In the genomic region with DNA sequence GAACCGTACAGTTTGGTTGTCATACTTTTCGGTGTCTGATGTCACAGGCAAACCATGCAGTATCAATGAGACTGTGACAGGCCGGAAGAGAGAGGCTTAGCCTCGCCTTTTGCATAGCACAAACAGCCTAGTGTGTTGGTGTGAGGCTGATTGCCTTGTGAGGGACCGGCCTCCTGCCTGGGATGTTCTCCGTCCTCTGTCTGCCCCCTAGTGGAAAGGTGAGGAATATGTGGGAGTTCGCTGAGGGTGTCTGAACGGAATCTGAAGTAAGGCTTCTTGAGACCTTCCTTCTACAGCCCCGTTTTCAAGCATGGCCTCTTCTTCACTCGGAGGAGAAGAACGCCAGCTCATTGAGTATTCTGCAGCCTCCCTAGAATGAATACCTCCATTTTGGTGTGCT, we compare ENCODE assay signal across 9 mouse cellular contexts.
A peak's percentile ranks its signal among the peaks of the same experiment; 100 is the strongest.
DNase-seq lines count a peak whose midpoint lies in the region; ATAC-seq and TF ChIP-seq lines count a peak whose summit lies in the region.
"Had no signal": no experiment of that assay in that cellular context is flagged by ENCODE, and none has a peak within 500 bp of the region (broad histone marks: within the 10 kb centered on the region; RNA-seq: fewer than 3 reads in every experiment).

No protein-coding gene starts in this region.

- no peaks in the 10 kb centered on the region for H3K79me2 ChIP-seq in CH12.LX (replicated peaks; ENCODE audit: control insufficient read depth, extremely low read depth, insufficient read depth, poor library complexity, severe bottlenecking)

- peak; percentile 90 to 92 for TF ChIP-seq CTCF in CH12.LX (conservative IDR thresholded peaks at IDR 0.05 in 1 of 2, IDR thresholded peaks at IDR 0.05 in 1 of 2; ENCODE audit: low read depth in 2 of 2, low read length in 2 of 2)
- peak; percentile 98 for TF ChIP-seq CTCF in heart, postnatal 0 days (IDR thresholded peaks at IDR 0.05; ENCODE audit: low read depth)
- TF ChIP-seq CTCF in liver, embryonic 14.5 days (IDR thresholded peaks at IDR 0.05; ENCODE audit: low read depth): peak; percentile 92

- no peak overlapping the region for H3K4me3 ChIP-seq in CH12.LX (replicated peaks in 1 of 3; ENCODE audit: low read depth in 2 of 3, low read length in 2 of 3, poor library complexity in 1 of 3)
- H3K4me3 ChIP-seq in forebrain, embryonic 12.5 days (replicated peaks): no peak overlapping the region
- peak overlapping the region; percentile 28 for H3K4me3 ChIP-seq in heart, postnatal 0 days (ENCODE audit: low read depth, low read length)
- H3K4me3 ChIP-seq in liver, embryonic 14.5 days (ENCODE audit: insufficient read depth in 1 of 2, low read depth in 2 of 2, low read length in 2 of 2): no peak overlapping the region
- no peak overlapping the region for H3K4me3 ChIP-seq in neural tube, embryonic 11.5 days (ENCODE audit: low read depth, low read length)
- H3K4me3 ChIP-seq in stomach, embryonic 16.5 days (replicated peaks; ENCODE audit: low read length): peak overlapping the region; percentile 21; the same call in 1 of the 2 replicates

- 2% methylated on average over 11 of the region's 11 CpGs for WGBS in forebrain, embryonic 12.5 days
- WGBS in heart, postnatal 0 days: 4% methylated on average over 11 of the region's 11 CpGs
- WGBS in liver, embryonic 14.5 days (ENCODE audit: insufficient replicate concordance): 6% methylated on average over 11 of the region's 11 CpGs
- 3% methylated on average over 11 of the region's 11 CpGs for WGBS in neural tube, embryonic 11.5 days
- under 1% methylated on average over 11 of the region's 11 CpGs for WGBS in stomach, embryonic 16.5 days

- no peak for TF ChIP-seq EP300 in CH12.LX (IDR thresholded peaks at IDR 0.05; ENCODE audit: low read length)
- TF ChIP-seq EP300 in heart, postnatal 0 days (IDR thresholded peaks at IDR 0.05; ENCODE audit: low read depth): no peak
- TF ChIP-seq EP300 in liver, embryonic 14.5 days (IDR thresholded peaks at IDR 0.05; ENCODE audit: low read depth): no peak

- ATAC-seq in forebrain, embryonic 12.5 days (ENCODE audit: low FRiP score): peak; percentile 93
- peak; percentile 81 for ATAC-seq in heart, postnatal 0 days (ENCODE audit: insufficient read depth, low read depth)
- ATAC-seq in liver, embryonic 14.5 days (ENCODE audit: insufficient read depth): peak; percentile 35; the same call in 1 of the 2 replicates
- ATAC-seq in neural tube, embryonic 11.5 days (ENCODE audit: insufficient read depth, low FRiP score, low TSS enrichment): peak; percentile 87
- peak; percentile 86 for ATAC-seq in stomach, embryonic 16.5 days (ENCODE audit: insufficient read depth, low FRiP score)

- DNase-seq in CH12.LX (ENCODE audit: extremely low read depth): peak; percentile 88
- DNase-seq in c-Kit-positive CD71-positive TER-119-negative erythroid progenitor cells, embryonic 14.5 days (ENCODE audit: low read depth): peak; percentile 36
- DNase-seq in heart, postnatal 0 days (ENCODE audit: low spot score): peak; percentile 90
- DNase-seq in kidney, postnatal 36 days: peak; percentile 81 to 83
- peak; percentile 26 to 31 (median 26) for DNase-seq in liver, embryonic 14.5 days (ENCODE audit: low read depth in 3 of 3, low spot score in 3 of 3)
- DNase-seq in neural tube, embryonic 11.5 days (ENCODE audit: low spot score): peak; percentile 83

- dilution Hi-C loops in CH12.LX (cut with MboI; ENCODE audit: extremely low pct_ligation_motif_present, extremely low pct_unique_long_range_greater_than_20kb, low sequenced_read_pairs): no loop called here

- H3K27me3 ChIP-seq in CH12.LX (replicated peaks): no peaks in the 10 kb centered on the region
- H3K27me3 ChIP-seq in forebrain, embryonic 12.5 days: peaks cover 44% of the 10 kb centered on the region
- no peaks in the 10 kb centered on the region for H3K27me3 ChIP-seq in heart, postnatal 0 days (ENCODE audit: control insufficient read depth, insufficient read depth, low read length)
- no peaks in the 10 kb centered on the region; the same call in 1 of the 2 replicates for H3K27me3 ChIP-seq in liver, embryonic 14.5 days (ENCODE audit: control insufficient read depth, insufficient read depth, low read length)
- no peaks in the 10 kb centered on the region for H3K27me3 ChIP-seq in neural tube, embryonic 11.5 days (ENCODE audit: control insufficient read depth, insufficient read depth, low read length)
- H3K27me3 ChIP-seq in stomach, embryonic 16.5 days (ENCODE audit: control insufficient read depth, insufficient read depth, low read length): no peaks in the 10 kb centered on the region; the same call in 1 of the 2 replicates

- no peaks in the 10 kb centered on the region for H3K36me3 ChIP-seq in CH12.LX (replicated peaks in 1 of 2; ENCODE audit: control insufficient read depth in 1 of 2, insufficient read depth in 1 of 2, low read length in 1 of 2)
- H3K36me3 ChIP-seq in forebrain, embryonic 12.5 days (replicated peaks): no peaks in the 10 kb centered on the region
- no peaks in the 10 kb centered on the region for H3K36me3 ChIP-seq in heart, postnatal 0 days (replicated peaks; ENCODE audit: control insufficient read depth, insufficient read depth, low read length)
- no peaks in the 10 kb centered on the region for H3K36me3 ChIP-seq in liver, embryonic 14.5 days (replicated peaks; ENCODE audit: control insufficient read depth, insufficient read depth, low read depth)
- no peaks in the 10 kb centered on the region for H3K36me3 ChIP-seq in neural tube, embryonic 11.5 days (ENCODE audit: control insufficient read depth, insufficient read depth, low read length)
- H3K36me3 ChIP-seq in stomach, embryonic 16.5 days (ENCODE audit: control insufficient read depth, insufficient read depth, low read length): no peaks in the 10 kb centered on the region

- peaks cover 9% of the 10 kb centered on the region for H3K9me3 ChIP-seq in CH12.LX (replicated peaks; ENCODE audit: low read length)
- no peaks in the 10 kb centered on the region for H3K9me3 ChIP-seq in forebrain, embryonic 12.5 days
- no peaks in the 10 kb centered on the region for H3K9me3 ChIP-seq in heart, postnatal 0 days (replicated peaks; ENCODE audit: control insufficient read depth, low read length)
- no peaks in the 10 kb centered on the region for H3K9me3 ChIP-seq in liver, embryonic 14.5 days (ENCODE audit: control insufficient read depth, low read length)
- H3K9me3 ChIP-seq in neural tube, embryonic 11.5 days (ENCODE audit: control insufficient read depth, low read length): no peaks in the 10 kb centered on the region
- H3K9me3 ChIP-seq in stomach, embryonic 16.5 days (replicated peaks; ENCODE audit: control insufficient read depth, low read length): no peaks in the 10 kb centered on the region

- in situ Hi-C loops in CH12.LX (cut with MboI; ENCODE audit: low pct_ligation_motif_present, low pct_unique_long_range_greater_than_20kb, low sequenced_read_pairs): loop anchor here (25.0 kb wide), 1 partner anchor 326 kb away; the partner anchor contains the start of gene Tiparp

- peaks cover 2 to 12% of the 10 kb centered on the region in 2 experiments; a peak in 3 of 4 replicates for H3K4me1 ChIP-seq in CH12.LX (ENCODE audit: control insufficient read depth in 1 of 2, insufficient read depth in 2 of 2)
- peaks cover 43% of the 10 kb centered on the region for H3K4me1 ChIP-seq in forebrain, embryonic 12.5 days
- peaks cover 9% of the 10 kb centered on the region for H3K4me1 ChIP-seq in heart, postnatal 0 days (ENCODE audit: control insufficient read depth, insufficient read depth)
- peaks cover 0 to 6% of the 10 kb centered on the region in 2 experiments; a peak in 2 of 4 replicates for H3K4me1 ChIP-seq in liver, embryonic 14.5 days (replicated peaks; ENCODE audit: control insufficient read depth in 2 of 2, insufficient read depth in 2 of 2, low read length in 1 of 2)
- H3K4me1 ChIP-seq in neural tube, embryonic 11.5 days (ENCODE audit: control insufficient read depth, insufficient read depth, low read length): peaks cover 13% of the 10 kb centered on the region; the same call in 1 of the 2 replicates
- H3K4me1 ChIP-seq in stomach, embryonic 16.5 days (ENCODE audit: control insufficient read depth, insufficient read depth, low read length): peaks cover 23% of the 10 kb centered on the region; the same call in 1 of the 2 replicates

- TF ChIP-seq POLR2A in CH12.LX (IDR thresholded peaks at IDR 0.05; ENCODE audit: low read depth, low read length): no peak

- H3K27ac ChIP-seq in CH12.LX (ENCODE audit: insufficient read depth, low read depth): no peak overlapping the region
- no peak overlapping the region for H3K27ac ChIP-seq in forebrain, embryonic 12.5 days
- H3K27ac ChIP-seq in heart, postnatal 0 days (ENCODE audit: low read depth): peak overlapping the region; percentile 28; the same call in 1 of the 2 replicates
- no peak overlapping the region for H3K27ac ChIP-seq in liver, embryonic 14.5 days
- no peak overlapping the region for H3K27ac ChIP-seq in neural tube, embryonic 11.5 days (ENCODE audit: low read depth, low read length)
- H3K27ac ChIP-seq in stomach, embryonic 16.5 days (ENCODE audit: low read length): no peak overlapping the region
- H3K27ac ChIP-seq: macrophage had no signal

- peak overlapping the region; percentile 53; the same call in 1 of the 2 replicates for H3K4me2 ChIP-seq in CH12.LX (ENCODE audit: insufficient read depth, low read depth, poor library complexity, severe bottlenecking)
- H3K4me2 ChIP-seq in forebrain, embryonic 12.5 days: peak overlapping the region; percentile 43
- peak overlapping the region; percentile 54 for H3K4me2 ChIP-seq in heart, postnatal 0 days (ENCODE audit: low read depth, low read length)
- H3K4me2 ChIP-seq in liver, embryonic 14.5 days (ENCODE audit: low read depth): no peak overlapping the region
- H3K4me2 ChIP-seq in neural tube, embryonic 11.5 days (ENCODE audit: low read depth): no peak overlapping the region
- peak overlapping the region; percentile 41 for H3K4me2 ChIP-seq in stomach, embryonic 16.5 days (ENCODE audit: low read depth, low read length)

- no peak overlapping the region for H3K9ac ChIP-seq in CH12.LX (ENCODE audit: insufficient read depth, low read depth)
- no peak overlapping the region for H3K9ac ChIP-seq in forebrain, embryonic 12.5 days
- H3K9ac ChIP-seq in heart, postnatal 0 days (replicated peaks; ENCODE audit: low read depth, low read length): peak overlapping the region; percentile 28; the same call in 1 of the 2 replicates
- H3K9ac ChIP-seq in liver, embryonic 14.5 days (replicated peaks): no peak overlapping the region
- H3K9ac ChIP-seq in neural tube, embryonic 11.5 days (ENCODE audit: low read length): no peak overlapping the region
- peak overlapping the region; percentile 54 for H3K9ac ChIP-seq in stomach, embryonic 16.5 days (ENCODE audit: low read length)

- peak; percentile 98 for TF ChIP-seq RAD21 in CH12.LX (IDR thresholded peaks at IDR 0.05; ENCODE audit: low read depth, low read length)

TF ChIP-seq in CH12.LX, 34 proteins besides CTCF, POLR2A, EP300 and RAD21 (continues in another document):
- TF ChIP-seq NRF1 (IDR thresholded peaks at IDR 0.05; ENCODE audit: low read depth, low read length) (no peak), CHD1 (IDR thresholded peaks at IDR 0.05; ENCODE audit: low read depth, low read length) (no peak), BHLHE40 (IDR thresholded peaks at IDR 0.05; ENCODE audit: low read depth, low read length) (peak; percentile 17; the same call in 1 of the 2 replicates), PAX5 (IDR thresholded peaks at IDR 0.05; ENCODE audit: low read length) (no peak), ZKSCAN1 (IDR thresholded peaks at IDR 0.05; ENCODE audit: borderline replicate concordance, low read depth, low read length) (no peak)

Comparison
In these comparisons a context has a peak if more than half of its experiments do, and no peak if none do; other contexts are left out.
1. DNase-seq: peak in every context shown above with its lines; median percentile 90 in heart, postnatal 0 days; 88 in CH12.LX; 83 in neural tube, embryonic 11.5 days; 82 in kidney, postnatal 36 days; 36 in c-Kit-positive CD71-positive TER-119-negative erythroid progenitor cells, embryonic 14.5 days; 26 in liver, embryonic 14.5 days.
2. H3K4me2 ChIP-seq: peak in CH12.LX (single experiment), forebrain, embryonic 12.5 days (single experiment), heart, postnatal 0 days (single experiment) and stomach, embryonic 16.5 days (single experiment); none in liver, embryonic 14.5 days (single experiment) and neural tube, embryonic 11.5 days (single experiment).
3. H3K4me3 ChIP-seq: peak in heart, postnatal 0 days (single experiment) and stomach, embryonic 16.5 days (single experiment); none in CH12.LX (0 of 3), forebrain, embryonic 12.5 days (single experiment), liver, embryonic 14.5 days (0 of 2) and neural tube, embryonic 11.5 days (single experiment).
4. H3K9ac ChIP-seq: peak in heart, postnatal 0 days (single experiment) and stomach, embryonic 16.5 days (single experiment); none in CH12.LX (single experiment), forebrain, embryonic 12.5 days (single experiment), liver, embryonic 14.5 days (single experiment) and neural tube, embryonic 11.5 days (single experiment).
5. ATAC-seq: peak in every context shown above with its lines; median percentile 93 in forebrain, embryonic 12.5 days; 87 in neural tube, embryonic 11.5 days; 86 in stomach, embryonic 16.5 days; 81 in heart, postnatal 0 days; 35 in liver, embryonic 14.5 days.
6. Peak in every context shown above with its lines, with median percentiles within 50 percentile points of each other: CTCF ChIP-seq.